Mouse (Mus musculus) cortical plate, adult 2 months (tissue): Measurements from ENCODE around the gene Npy5r.

Source experiments
- CTCF ChIP-seq: fragments of 200-500 bp; IDR thresholded peaks from 2 replicates; pipeline ENCODE4 v1.5.1; 2011; ENCODE audit warnings: mild to moderate bottlenecking, control low read depth, low read length; ENCODE audit not compliant: insufficient read depth; ENCODE audit errors: extremely low read depth
- POLR2A ChIP-seq: fragments of 200-500 bp; IDR thresholded peaks from 2 replicates; pipeline ENCODE4 v1.6.1; 2011; ENCODE audit warnings: mild to moderate bottlenecking, low read length, control low read depth; ENCODE audit not compliant: insufficient read depth; ENCODE audit errors: extremely low read depth

DNA sequence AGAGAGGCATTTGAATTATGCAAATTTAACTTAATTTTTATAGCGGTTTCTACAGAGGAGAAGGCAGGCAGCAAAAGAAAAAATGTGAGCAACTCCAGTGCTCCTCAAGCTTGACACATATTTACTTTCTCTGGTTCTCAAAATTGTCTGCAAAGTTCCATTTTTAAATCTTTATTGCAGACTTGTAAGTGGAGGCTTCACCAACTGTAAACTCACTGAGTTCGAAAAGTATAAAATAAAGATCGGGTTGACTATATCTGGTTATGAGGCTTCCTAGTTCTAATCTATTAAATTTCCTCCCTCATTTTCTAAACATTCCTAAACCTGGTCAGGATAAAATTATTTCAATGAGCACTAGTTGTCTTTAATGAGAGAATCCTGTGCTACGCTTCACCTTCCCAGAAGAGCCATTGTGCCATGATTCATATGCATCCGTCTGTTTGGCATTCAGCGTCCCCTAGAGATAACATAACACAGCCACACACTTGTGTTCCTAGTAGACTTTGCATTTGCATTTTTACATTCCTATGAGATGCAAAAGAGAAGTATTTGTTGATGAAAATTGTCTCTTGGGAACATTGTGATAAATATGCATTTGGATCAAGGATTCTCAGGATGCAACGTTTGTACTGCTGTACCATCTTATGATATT lies 26.5 kb upstream of the Npy5r start:
- TF ChIP-seq CTCF (no peak), POLR2A (no peak)
